Mouse (Mus musculus): ENCODE results near the gene Col9a3.

DNA sequence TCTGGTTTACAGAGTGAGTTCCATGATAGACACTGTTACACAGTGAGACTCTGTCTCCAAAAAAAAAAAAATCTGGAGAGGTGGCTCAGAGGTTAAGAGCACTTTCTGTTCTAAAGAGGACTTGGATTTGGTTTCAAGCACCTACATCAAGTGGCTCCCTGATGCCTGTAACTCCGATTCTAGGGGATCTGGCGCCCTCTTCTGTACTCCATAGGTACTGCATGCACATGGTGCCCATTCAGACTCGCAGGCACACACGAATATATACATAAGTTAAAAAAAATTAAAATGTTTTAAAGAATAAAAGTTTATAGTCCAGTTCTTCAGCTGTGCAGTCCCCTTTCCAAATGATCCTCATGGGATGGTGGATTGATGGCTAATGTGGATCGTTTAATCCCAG is 37.3 kb upstream of the Col9a3 start:
- TF ChIP-seq CTCF (IDR thresholded peaks at IDR 0.05; ENCODE audit: low read depth, low read length) (peak; percentile 56), POLR2A (IDR thresholded peaks at IDR 0.05; ENCODE audit: extremely low read depth, insufficient read depth, low read length) (no peak)

All from liver, adult 2 months (tissue).